Mouse (Mus musculus): Measurements from ENCODE around the gene Arhgap40. TPM values are rescaled to one million over a fixed set of nuclear protein-coding genes. Genes with fewer than 3 reads are reported as not detected.

Gene Arhgap40
- polyA plus RNA-seq, 1 experiment from 2014 or later, result 0.25 TPM

GRCm38 (mm10) chr2:158519071-158519470 is 6.5 kb downstream of the Arhgap40 start:
- H3K27ac ChIP-seq, result no peak overlapping the region
- no peak overlapping the region for H3K4me3 ChIP-seq
- H3K4me1 ChIP-seq, result no peaks in the 10 kb centered on the region
- H3K27me3 ChIP-seq, result no peaks in the 10 kb centered on the region
- H3K9ac ChIP-seq, result no peak overlapping the region
- 85% methylated on average over 11 of the region's 11 CpGs for WGBS
- H3K36me3 ChIP-seq (ENCODE audit: poor library complexity, severe bottlenecking), result no peaks in the 10 kb centered on the region
- ATAC-seq, result no peak
- H3K9me3 ChIP-seq (replicated peaks), result 0 out of 2 replicates have a peak, but pooled peaks cover 2% of the 10 kb centered on the region
- no peak overlapping the region for H3K4me2 ChIP-seq

GRCm38 (mm10) chr2:158519800-158520199 is 7.2 kb downstream of the Arhgap40 start:
- 0 out of 2 replicates have a peak, but pooled peaks cover 2% of the 10 kb centered on the region for H3K9me3 ChIP-seq (replicated peaks)
- H3K27me3 ChIP-seq, result no peaks in the 10 kb centered on the region
- 80% methylated on average over 6 of the region's 6 CpGs for WGBS
- H3K4me2 ChIP-seq, result no peak overlapping the region
- H3K27ac ChIP-seq, result no peak overlapping the region
- H3K4me1 ChIP-seq, result no peaks in the 10 kb centered on the region
- H3K36me3 ChIP-seq (ENCODE audit: poor library complexity, severe bottlenecking), result no peaks in the 10 kb centered on the region
- ATAC-seq, result no peak
- H3K9ac ChIP-seq, result no peak overlapping the region
- H3K4me3 ChIP-seq, result no peak overlapping the region

DNA sequence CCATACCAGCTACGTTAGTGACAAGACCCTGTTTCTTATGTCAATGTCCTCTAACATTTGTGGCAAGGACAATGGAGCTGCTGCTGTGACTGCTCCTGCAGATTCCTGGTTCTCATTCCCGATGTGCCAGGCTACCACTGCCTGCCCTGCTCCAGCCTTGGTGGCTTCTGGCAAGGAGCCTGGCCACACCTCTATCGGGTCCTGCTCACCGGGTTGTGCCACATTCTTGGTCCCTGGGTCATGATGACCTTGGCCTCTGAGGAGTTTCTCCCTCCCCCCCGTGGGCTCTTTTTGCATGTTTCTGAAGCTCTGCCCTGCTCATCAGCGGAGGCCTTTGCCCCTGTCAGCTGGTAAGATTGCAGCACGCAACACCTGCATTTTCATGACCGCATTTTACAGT is 10.5 kb downstream of the Arhgap40 start:
- Histone ChIP-seq H3K4me2 (no peak overlapping the region), H3K36me3 (ENCODE audit: poor library complexity, severe bottlenecking) (no peaks in the 10 kb centered on the region), H3K4me1 (no peaks in the 10 kb centered on the region), H3K9ac (no peak overlapping the region), H3K27me3 (no peaks in the 10 kb centered on the region), H3K9me3 (replicated peaks) (0 out of 2 replicates have a peak, but pooled peaks cover 2% of the 10 kb centered on the region), H3K4me3 (no peak overlapping the region), H3K27ac (no peak overlapping the region)
- no peak for ATAC-seq
- WGBS, result 79% methylated on average over 8 of the region's 8 CpGs

- Histone ChIP-seq H3K9me3 (replicated peaks) (0 out of 2 replicates have a peak, but pooled peaks cover 2% of the 10 kb centered on the region), H3K27ac (peak overlapping the region; percentile 40; the same call in 1 of the 2 replicates), H3K4me1 (no peaks in the 10 kb centered on the region), H3K4me2 (no peak overlapping the region), H3K36me3 (ENCODE audit: poor library complexity, severe bottlenecking) (no peaks in the 10 kb centered on the region), H3K9ac (no peak overlapping the region), H3K4me3 (no peak overlapping the region), H3K27me3 (no peaks in the 10 kb centered on the region)
- WGBS, result 83% methylated on average over 16 of the region's 16 CpGs
- ATAC-seq, result peak; percentile 74; the same call in 1 of the 2 replicates
Observed at GRCm38 (mm10) chr2:158524129-158524860, 11.7 kb downstream of the Arhgap40 start.

GRCm38 (mm10) chr2:158534090-158534489 is 21.5 kb downstream of the Arhgap40 start:
- no peak overlapping the region for H3K27ac ChIP-seq
- 0 out of 2 replicates have a peak, but pooled peaks cover 5% of the 10 kb centered on the region for H3K9me3 ChIP-seq (replicated peaks)
- no peak overlapping the region for H3K4me3 ChIP-seq
- H3K36me3 ChIP-seq (ENCODE audit: poor library complexity, severe bottlenecking), result no peaks in the 10 kb centered on the region
- no peak overlapping the region for H3K4me2 ChIP-seq
- WGBS, result 5% methylated on average over 4 of the region's 4 CpGs
- H3K9ac ChIP-seq, result no peak overlapping the region
- peak; percentile 75 for ATAC-seq
- H3K4me1 ChIP-seq, result no peaks in the 10 kb centered on the region
- H3K27me3 ChIP-seq, result no peaks in the 10 kb centered on the region

DNA sequence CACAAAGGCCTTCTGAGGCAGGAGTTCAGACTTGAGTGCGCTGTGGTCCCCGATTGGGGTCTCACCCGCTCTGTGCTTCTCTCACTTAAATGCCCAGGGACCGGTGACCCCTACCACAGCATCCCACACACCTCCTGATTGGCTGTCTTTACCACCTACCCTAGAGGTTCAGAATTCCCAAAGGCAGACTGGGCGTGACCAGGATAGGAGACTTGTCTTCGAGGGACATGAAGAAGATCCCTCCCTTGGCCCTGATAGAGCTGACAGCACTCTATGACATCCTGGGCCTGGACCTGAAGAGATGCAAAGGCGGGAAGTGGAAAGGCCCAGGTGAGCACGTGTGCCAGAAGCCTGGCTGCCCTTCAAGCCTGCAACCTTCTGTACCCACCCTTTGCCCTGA is 22.0 kb downstream of the Arhgap40 start:
- ATAC-seq, result 0 out of 2 replicates have a peak, but pooled peaks have one; percentile 8

GRCm38 (mm10) chr2:158539433-158540305 is 27.1 kb downstream of the Arhgap40 start:
- no peaks in the 10 kb centered on the region for H3K4me1 ChIP-seq
- 51% methylated on average over 24 of the region's 24 CpGs for WGBS

More for the DNA sequence above, 22.0 kb downstream of the Arhgap40 start:
- Histone ChIP-seq H3K27ac (no peak overlapping the region), H3K27me3 (no peaks in the 10 kb centered on the region), H3K9me3 (replicated peaks) (0 out of 2 replicates have a peak, but pooled peaks cover 5% of the 10 kb centered on the region), H3K4me2 (no peak overlapping the region), H3K36me3 (ENCODE audit: poor library complexity, severe bottlenecking) (no peaks in the 10 kb centered on the region), H3K4me1 (no peaks in the 10 kb centered on the region), H3K9ac (no peak overlapping the region), H3K4me3 (no peak overlapping the region)
- WGBS, result 84% methylated on average over 8 of the region's 8 CpGs

GRCm38 (mm10) chr2:158541286-158541685 is 28.7 kb downstream of the Arhgap40 start:
- Histone ChIP-seq H3K4me3 (no peak overlapping the region), H3K9me3 (replicated peaks) (no peaks in the 10 kb centered on the region), H3K27me3 (0 out of 2 replicates have a peak, but pooled peaks cover 2% of the 10 kb centered on the region), H3K4me1 (no peaks in the 10 kb centered on the region), H3K27ac (no peak overlapping the region), H3K36me3 (ENCODE audit: poor library complexity, severe bottlenecking) (no peaks in the 10 kb centered on the region), H3K9ac (no peak overlapping the region), H3K4me2 (no peak overlapping the region)
- WGBS, result 59% methylated on average over 4 of the region's 4 CpGs
- ATAC-seq, result no peak

More at GRCm38 (mm10) chr2:158539433-158540305, 27.1 kb downstream of the Arhgap40 start:
- Histone ChIP-seq H3K27ac (no peak overlapping the region), H3K4me2 (peak overlapping the region; percentile 50), H3K36me3 (ENCODE audit: poor library complexity, severe bottlenecking) (no peaks in the 10 kb centered on the region), H3K9ac (0 out of 2 replicates have a peak overlapping the region, but pooled peaks have one; percentile 10), H3K9me3 (replicated peaks) (no peaks in the 10 kb centered on the region), H3K4me3 (no peak overlapping the region), H3K27me3 (0 out of 2 replicates have a peak, but pooled peaks cover 2% of the 10 kb centered on the region)
- ATAC-seq, result 0 out of 2 replicates have a peak, but pooled peaks have one; percentile 59

DNA sequence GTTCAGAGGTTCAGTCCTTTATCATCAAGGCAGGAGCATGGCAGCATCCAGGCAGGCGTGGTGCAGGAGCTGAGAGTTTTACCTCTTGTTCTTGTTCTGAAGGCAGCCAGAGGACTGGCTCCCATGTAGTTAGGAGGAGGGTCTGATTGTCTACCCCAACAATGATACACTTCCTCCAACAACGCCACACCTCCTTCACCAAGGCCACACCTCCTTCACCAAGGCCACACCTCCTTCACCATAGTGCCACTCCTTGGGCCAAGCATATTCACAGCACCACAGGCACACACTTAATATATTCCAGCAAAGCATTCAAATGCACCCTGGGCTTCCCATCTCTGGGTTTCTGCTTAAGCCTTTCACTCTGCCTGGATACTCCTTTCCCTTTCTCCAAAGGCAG is 32.7 kb downstream of the Arhgap40 start:
- WGBS, result 67% methylated on average over 2 of the region's 2 CpGs

GRCm38 (mm10) chr2:158546751-158547150 is 34.2 kb downstream of the Arhgap40 start:
- Histone ChIP-seq H3K9ac (peak overlapping the region; percentile 50; the same call in 1 of the 2 replicates), H3K36me3 (ENCODE audit: poor library complexity, severe bottlenecking) (no peaks in the 10 kb centered on the region), H3K27me3 (peaks cover 17% of the 10 kb centered on the region), H3K4me1 (peaks cover 12% of the 10 kb centered on the region; the same call in 1 of the 2 replicates), H3K4me3 (no peak overlapping the region), H3K9me3 (replicated peaks) (no peaks in the 10 kb centered on the region), H3K27ac (no peak overlapping the region), H3K4me2 (peak overlapping the region; percentile 33)
- 2% methylated on average over 17 of the region's 17 CpGs for WGBS
- peak; percentile 79 for ATAC-seq

More for the DNA sequence above, 32.7 kb downstream of the Arhgap40 start:
- Histone ChIP-seq H3K4me1 (peaks cover 9% of the 10 kb centered on the region; the same call in 1 of the 2 replicates), H3K9ac (no peak overlapping the region), H3K27ac (no peak overlapping the region), H3K4me2 (no peak overlapping the region), H3K36me3 (ENCODE audit: poor library complexity, severe bottlenecking) (no peaks in the 10 kb centered on the region), H3K4me3 (no peak overlapping the region), H3K27me3 (peaks cover 10% of the 10 kb centered on the region; the same call in 1 of the 2 replicates), H3K9me3 (replicated peaks) (no peaks in the 10 kb centered on the region)
- ATAC-seq, result no peak

DNA sequence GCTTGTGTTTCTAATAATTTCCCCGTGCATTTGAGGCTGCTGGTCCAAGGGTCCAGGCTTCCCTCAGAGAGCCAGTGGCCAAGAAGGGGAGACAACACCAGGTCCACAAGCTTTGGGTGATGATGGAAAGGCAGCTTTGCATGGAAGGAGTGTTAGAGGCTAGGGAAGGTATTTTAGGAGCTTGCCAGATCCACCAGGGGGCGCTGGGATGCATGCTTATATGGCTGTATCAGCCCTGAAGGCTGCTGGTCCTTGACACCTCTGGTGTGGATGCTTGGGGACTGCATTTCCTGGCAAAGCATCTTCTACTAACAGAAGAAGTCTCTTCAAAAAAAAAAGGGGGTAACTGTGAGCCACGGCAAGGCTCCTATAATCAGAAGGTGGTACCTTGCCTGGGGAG is 37.5 kb downstream of the Arhgap40 start:
- Histone ChIP-seq H3K4me1 (peaks cover 29% of the 10 kb centered on the region), H3K27ac (no peak overlapping the region), H3K27me3 (peaks cover 41% of the 10 kb centered on the region), H3K36me3 (ENCODE audit: poor library complexity, severe bottlenecking) (no peaks in the 10 kb centered on the region), H3K4me3 (no peak overlapping the region), H3K9me3 (replicated peaks) (no peaks in the 10 kb centered on the region), H3K9ac (no peak overlapping the region), H3K4me2 (no peak overlapping the region)
- WGBS, result 1% methylated on average over 3 of the region's 3 CpGs
- ATAC-seq, result peak; percentile 80

All from forebrain, embryonic 13.5 days (tissue).